Mouse (Mus musculus) hindbrain, embryonic 16.5 days (tissue): ENCODE data around the gene Nol4l. TPM values are rescaled to one million over a fixed set of nuclear protein-coding genes. Genes with fewer than 3 reads are reported as not detected.

Experiments used
- ATAC-seq: fragments of 200-750 bp; cut with Nextera tagmentation; 2 replicates; pipeline ENCODE4 v1.8.0; 2017; ENCODE audit warnings: moderate TSS enrichment, moderate library complexity
- H3K27ac ChIP-seq: fragments of 300-500 bp; sonication (generic); 2 replicates; pipeline ENCODE4 v1.5.1; 2014; ENCODE audit warnings: low read depth, mild to moderate bottlenecking, control low read depth, low read length, moderate library complexity
- H3K27me3 ChIP-seq: fragments of 300-500 bp; sonication (generic); replicated peaks from 2 replicates; pipeline ENCODE4 v1.6.1; 2014; ENCODE audit warnings: low read length; ENCODE audit not compliant: control insufficient read depth, insufficient read depth
- H3K36me3 ChIP-seq: fragments of 300-500 bp; sonication (generic); 2 replicates; pipeline ENCODE4 v1.6.1; 2014; ENCODE audit warnings: mild to moderate bottlenecking, low read length, moderate library complexity, mixed read lengths; ENCODE audit not compliant: control insufficient read depth, insufficient read depth
- H3K4me1 ChIP-seq: fragments of 300-500 bp; sonication (generic); 2 replicates; pipeline ENCODE4 v1.6.1; 2014; ENCODE audit warnings: low read depth, low read length; ENCODE audit not compliant: control insufficient read depth, insufficient read depth
- H3K4me2 ChIP-seq: fragments of 300-500 bp; sonication (generic); 2 replicates; pipeline ENCODE4 v1.6.1; 2014; ENCODE audit warnings: mild to moderate bottlenecking, low read length, control low read depth, moderate library complexity
- H3K4me3 ChIP-seq: fragments of 300-500 bp; sonication (generic); 2 replicates; pipeline ENCODE4 v1.5.1; 2014; ENCODE audit warnings: mild to moderate bottlenecking, low read length, control low read depth, moderate library complexity
- H3K9ac ChIP-seq: fragments of 300-500 bp; sonication (generic); 2 replicates; pipeline ENCODE4 v1.6.1; 2014; ENCODE audit warnings: low read depth, mild to moderate bottlenecking, control low read depth, low read length, moderate library complexity
- H3K9me3 ChIP-seq: fragments of 300-500 bp; sonication (generic); 2 replicates; pipeline ENCODE4 v1.6.1; 2014; ENCODE audit warnings: mild to moderate bottlenecking, low read length, moderate library complexity; ENCODE audit not compliant: control insufficient read depth
- WGBS: fragments of 180-500 bp; shearing (Covaris S2); extraction: QIAGEN DNeasy Blood & Tissue Kit; methylation state at CpG from one replicate; pipeline ENCODE4 v1.1.7; 2014; 5-methylcytosine and 5-hydroxymethylcytosine counted together
- polyA plus RNA-seq: library from polyadenylated mRNA; unstranded; fragments of >200 nt; fragmentation: Nextera tagmentation; extraction: Ambion mirVana; gene quantifications from 2 replicates; pipeline ENCODE4 v1.2.1, GENCODE M21; 2015

The Nol4l gene
- polyA plus RNA-seq, 1 experiment from 2014 or later, result 33.7 TPM

DNA sequence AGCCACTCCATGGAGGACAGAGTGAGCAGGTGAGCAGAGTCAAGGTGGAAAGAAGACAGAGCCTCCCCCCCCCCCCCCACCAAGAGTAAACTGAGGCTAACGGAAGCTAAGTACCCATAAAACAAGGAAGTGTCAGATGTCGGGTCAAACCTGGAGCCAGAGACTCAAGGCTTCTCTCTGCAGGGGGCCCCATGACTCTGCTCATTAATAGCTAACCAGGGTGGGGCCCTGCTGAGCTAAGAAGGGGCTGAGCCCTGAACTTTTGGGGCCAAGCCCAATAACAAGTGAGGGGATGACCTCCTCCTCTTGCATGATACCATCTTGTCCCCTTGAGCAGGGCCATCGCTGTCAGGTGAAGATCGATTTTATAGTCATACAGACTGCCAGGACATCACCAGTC is 17.2 kb upstream of the Nol4l start:
- Histone ChIP-seq H3K4me3 (no peak overlapping the region), H3K36me3 (no peaks in the 10 kb centered on the region), H3K4me2 (no peak overlapping the region), H3K9me3 (no peaks in the 10 kb centered on the region), H3K27me3 (no peaks in the 10 kb centered on the region), H3K27ac (no peak overlapping the region), H3K4me1 (peaks cover 24% of the 10 kb centered on the region), H3K9ac (no peak overlapping the region)
- no peak for ATAC-seq
- WGBS, result 73% methylated on average over 3 of the region's 4 CpGs

DNA sequence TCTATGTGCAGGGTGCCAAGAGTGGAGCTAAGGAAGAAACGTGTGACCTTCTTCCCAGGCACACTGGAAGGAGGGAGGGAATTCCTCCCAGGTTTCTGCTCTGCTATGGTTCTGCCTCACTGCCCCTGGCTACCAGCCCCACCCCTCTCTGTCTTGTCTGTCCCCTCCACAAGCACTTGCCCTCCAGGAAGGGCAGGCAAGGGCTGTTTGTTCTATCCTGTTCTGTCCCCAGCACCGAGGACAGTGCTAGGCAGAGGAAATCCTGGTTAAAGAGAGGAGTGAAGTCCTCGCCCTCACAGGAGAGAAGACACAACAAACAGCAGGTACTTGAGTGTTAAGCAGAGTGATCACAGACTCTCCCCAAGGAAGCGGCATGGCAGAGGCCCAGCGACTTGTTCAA is 16.7 kb upstream of the Nol4l start:
- H3K4me1 ChIP-seq, result peaks cover 24% of the 10 kb centered on the region
- H3K36me3 ChIP-seq, result no peaks in the 10 kb centered on the region
- H3K9me3 ChIP-seq, result no peaks in the 10 kb centered on the region
- no peak overlapping the region for H3K4me2 ChIP-seq
- WGBS, result 38% methylated on average over 5 of the region's 5 CpGs
- no peaks in the 10 kb centered on the region for H3K27me3 ChIP-seq
- H3K9ac ChIP-seq, result no peak overlapping the region
- ATAC-seq, result no peak
- H3K4me3 ChIP-seq, result no peak overlapping the region
- H3K27ac ChIP-seq, result no peak overlapping the region

DNA sequence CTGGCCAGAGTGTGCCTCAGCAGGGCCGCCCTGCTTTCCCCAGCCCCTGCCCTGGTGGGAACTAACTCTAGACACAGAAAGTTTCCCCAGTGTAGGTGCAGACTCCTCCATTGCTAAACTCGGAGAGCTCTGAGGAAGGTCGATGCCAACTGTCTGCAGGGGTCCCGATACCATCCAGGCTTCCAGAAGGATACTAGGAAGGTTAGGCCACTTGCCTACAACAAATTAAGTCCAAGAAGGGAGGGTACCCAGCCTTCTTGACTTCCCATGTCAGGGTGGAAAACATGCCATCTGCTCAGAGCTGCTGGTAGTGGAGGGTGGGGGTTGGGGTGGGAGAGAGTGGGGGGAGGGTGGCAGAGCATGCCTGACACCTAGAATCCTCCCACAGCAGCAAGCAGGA is 15.0 kb upstream of the Nol4l start:
- 71% methylated on average over 4 of the region's 4 CpGs for WGBS
- ATAC-seq, result no peak; the same call in 1 of the 2 replicates
- H3K4me2 ChIP-seq, result no peak overlapping the region

DNA sequence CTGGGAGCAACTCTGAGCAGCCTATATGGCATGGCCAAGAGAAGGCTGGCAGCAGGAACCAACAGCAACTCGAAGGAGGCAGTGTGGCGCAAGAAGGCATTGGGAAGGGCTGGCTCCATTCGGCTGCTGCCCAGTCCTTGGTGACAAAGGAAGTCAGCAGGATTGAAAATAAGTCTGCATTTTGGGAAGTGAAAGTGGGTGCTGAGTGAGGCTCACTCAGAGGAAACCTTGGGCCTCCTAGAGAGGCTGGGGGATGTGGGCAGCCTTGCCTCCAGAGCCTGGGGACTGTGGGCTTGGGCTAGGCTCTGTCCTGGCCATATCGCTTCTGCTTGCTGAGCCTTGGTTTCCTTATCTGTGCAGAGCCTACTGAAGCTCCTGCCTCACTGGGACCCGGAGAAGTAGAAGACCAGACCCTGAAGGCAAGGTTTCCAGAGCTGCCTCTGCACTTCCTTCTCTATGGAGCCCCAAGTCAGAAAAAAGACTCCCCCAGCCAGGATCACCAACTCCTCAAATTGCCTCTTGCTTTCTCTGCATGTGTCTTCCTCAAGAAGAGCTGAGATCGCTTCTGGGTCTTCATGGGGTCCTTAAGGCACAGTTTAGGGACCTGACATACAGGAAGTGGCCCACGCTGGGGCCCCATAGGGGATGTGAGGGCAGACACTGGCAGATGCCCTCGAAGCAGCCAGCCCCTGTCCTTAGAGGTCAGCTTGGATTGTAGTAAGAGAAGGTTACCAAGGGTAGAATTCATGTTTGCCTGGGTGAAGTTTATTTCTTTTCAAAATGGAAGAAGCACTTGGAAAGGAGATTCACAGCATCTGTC is 14.3 kb upstream of the Nol4l start:
- H3K4me1 ChIP-seq, result peaks cover 23% of the 10 kb centered on the region
- H3K4me2 ChIP-seq, result no peak overlapping the region
- H3K9me3 ChIP-seq, result no peaks in the 10 kb centered on the region
- no peaks in the 10 kb centered on the region for H3K36me3 ChIP-seq
- no peak overlapping the region for H3K4me3 ChIP-seq
- no peak overlapping the region for H3K27ac ChIP-seq
- H3K9ac ChIP-seq, result no peak overlapping the region
- H3K27me3 ChIP-seq, result no peaks in the 10 kb centered on the region
- no peak for ATAC-seq
- 82% methylated on average over 8 of the region's 8 CpGs for WGBS

More for the DNA sequence above, 15.0 kb upstream of the Nol4l start:
- Histone ChIP-seq H3K27me3 (no peaks in the 10 kb centered on the region), H3K4me3 (no peak overlapping the region), H3K9ac (no peak overlapping the region), H3K9me3 (no peaks in the 10 kb centered on the region), H3K4me1 (peaks cover 24% of the 10 kb centered on the region), H3K27ac (no peak overlapping the region), H3K36me3 (no peaks in the 10 kb centered on the region)

DNA sequence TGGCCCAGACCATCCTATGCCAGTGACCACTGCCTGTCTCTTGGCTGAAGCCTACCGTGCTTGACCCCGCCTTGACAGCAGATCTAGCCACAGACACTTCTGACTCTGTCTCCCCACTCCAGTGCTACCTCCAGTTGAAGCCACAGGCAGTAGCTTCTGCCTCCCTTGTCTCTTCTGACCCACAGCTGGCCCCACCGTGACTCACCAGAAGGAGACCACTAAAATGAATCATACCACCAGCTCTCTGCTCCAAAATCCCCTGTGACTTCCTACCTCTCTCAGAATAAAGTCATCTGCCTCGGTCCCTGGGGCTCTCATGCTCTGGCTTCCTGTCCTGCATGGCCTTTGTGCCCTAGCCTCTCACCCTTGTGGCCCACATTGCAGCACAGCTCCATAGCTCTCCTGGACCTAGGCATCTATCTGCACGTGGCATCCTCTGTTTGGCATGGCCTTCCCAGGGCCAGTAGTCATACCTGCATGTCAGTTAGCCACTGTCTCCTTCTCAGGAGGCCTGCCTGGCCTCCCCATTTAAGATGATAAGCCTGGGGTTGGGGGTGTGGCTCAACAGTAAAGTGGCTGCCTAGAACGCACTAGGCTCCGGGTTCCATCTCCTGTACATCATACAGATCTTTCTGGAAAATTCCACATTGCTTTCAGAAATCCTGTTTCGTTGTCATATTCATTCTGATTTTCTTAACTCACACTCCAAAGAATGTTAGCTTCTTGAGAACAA is 13.3 kb upstream of the Nol4l start:
- no peaks in the 10 kb centered on the region for H3K9me3 ChIP-seq
- H3K4me1 ChIP-seq, result peaks cover 13% of the 10 kb centered on the region
- ATAC-seq, result no peak
- no peak overlapping the region for H3K27ac ChIP-seq
- no peaks in the 10 kb centered on the region for H3K36me3 ChIP-seq
- no peaks in the 10 kb centered on the region for H3K27me3 ChIP-seq
- H3K4me3 ChIP-seq, result no peak overlapping the region
- no peak overlapping the region for H3K9ac ChIP-seq
- WGBS, result 86% methylated on average over 8 of the region's 8 CpGs
- no peak overlapping the region for H3K4me2 ChIP-seq

DNA sequence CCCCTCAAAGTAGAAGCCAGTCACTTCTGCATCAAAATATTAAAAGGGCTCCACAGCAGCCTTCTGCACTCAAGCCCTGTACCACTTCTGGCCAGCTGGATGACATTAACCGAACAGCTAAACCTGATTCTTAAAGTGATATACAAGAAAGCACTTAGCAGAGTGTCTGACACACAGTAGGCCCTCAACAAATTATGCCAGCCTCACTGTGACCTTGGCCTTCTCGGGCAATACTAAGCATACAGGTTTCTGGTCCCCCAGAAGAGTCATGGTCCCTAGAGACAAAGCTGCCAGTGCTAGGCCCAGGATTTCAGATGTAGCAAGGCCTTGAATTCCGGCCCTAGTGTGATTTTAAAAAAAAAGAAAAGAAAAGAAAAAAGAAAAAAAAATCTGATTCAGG is 9.1 kb upstream of the Nol4l start:
- H3K27ac ChIP-seq, result no peak overlapping the region
- no peaks in the 10 kb centered on the region for H3K9me3 ChIP-seq
- no peaks in the 10 kb centered on the region for H3K27me3 ChIP-seq
- no peak overlapping the region for H3K9ac ChIP-seq
- H3K36me3 ChIP-seq, result no peaks in the 10 kb centered on the region
- no peak overlapping the region for H3K4me2 ChIP-seq
- no peak for ATAC-seq
- 86% methylated on average over 3 of the region's 3 CpGs for WGBS
- H3K4me1 ChIP-seq, result no peaks in the 10 kb centered on the region
- H3K4me3 ChIP-seq, result no peak overlapping the region

DNA sequence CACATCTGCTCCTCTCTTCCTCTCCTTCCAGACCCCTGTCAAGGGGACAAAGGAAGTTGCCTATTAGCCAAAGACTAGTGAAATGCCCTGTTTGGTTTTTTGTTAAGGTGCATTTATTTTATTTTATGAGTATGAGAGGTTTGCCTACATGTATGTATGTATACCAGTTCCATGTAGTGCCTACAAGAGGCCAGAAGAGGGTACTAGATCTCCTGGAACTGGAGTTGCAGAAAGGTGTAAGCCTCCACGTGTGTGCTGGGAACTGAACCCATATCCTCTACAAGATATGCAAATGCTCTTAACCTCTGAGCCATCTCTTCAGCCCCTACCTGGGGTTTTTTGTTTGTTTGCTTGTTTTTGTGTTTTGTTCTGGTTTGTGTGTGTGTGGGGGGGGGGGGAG is 4.2 kb upstream of the Nol4l start:
- H3K4me3 ChIP-seq, result no peak overlapping the region
- no peaks in the 10 kb centered on the region for H3K36me3 ChIP-seq
- H3K9ac ChIP-seq, result no peak overlapping the region
- ATAC-seq, result no peak
- no peak overlapping the region for H3K4me2 ChIP-seq
- H3K27me3 ChIP-seq, result no peaks in the 10 kb centered on the region
- no peak overlapping the region for H3K27ac ChIP-seq
- WGBS, result 59% methylated on average over 1 of the region's 1 CpGs
- H3K9me3 ChIP-seq, result no peaks in the 10 kb centered on the region
- peaks cover 4% of the 10 kb centered on the region for H3K4me1 ChIP-seq

DNA sequence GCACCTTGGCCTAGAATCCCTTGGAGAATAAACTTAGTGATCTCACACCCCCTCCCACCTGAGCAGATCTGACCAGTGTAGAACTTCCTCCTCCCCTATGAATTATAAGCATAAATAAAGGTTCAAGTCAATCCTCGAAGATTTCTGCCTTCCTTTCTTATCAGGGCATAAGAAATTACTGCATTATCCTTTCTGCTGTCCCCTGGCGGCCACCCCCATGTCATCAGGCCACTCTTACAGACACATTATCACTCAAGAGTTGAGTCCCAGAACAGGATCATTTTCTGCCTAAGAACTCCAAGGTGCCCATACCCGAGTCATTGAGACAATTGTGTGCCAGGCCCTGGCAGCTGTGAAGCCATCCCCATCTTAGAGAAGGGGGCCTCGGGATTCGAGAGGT is 1.2 kb upstream of the Nol4l start:
- H3K4me1 ChIP-seq, result peaks cover 19% of the 10 kb centered on the region
- no peak overlapping the region for H3K27ac ChIP-seq
- no peak overlapping the region for H3K9ac ChIP-seq
- ATAC-seq, result no peak
- no peak overlapping the region for H3K4me3 ChIP-seq
- no peaks in the 10 kb centered on the region for H3K36me3 ChIP-seq
- no peak overlapping the region for H3K4me2 ChIP-seq
- no peaks in the 10 kb centered on the region for H3K9me3 ChIP-seq
- 57% methylated on average over 5 of the region's 5 CpGs for WGBS
- no peaks in the 10 kb centered on the region for H3K27me3 ChIP-seq

DNA sequence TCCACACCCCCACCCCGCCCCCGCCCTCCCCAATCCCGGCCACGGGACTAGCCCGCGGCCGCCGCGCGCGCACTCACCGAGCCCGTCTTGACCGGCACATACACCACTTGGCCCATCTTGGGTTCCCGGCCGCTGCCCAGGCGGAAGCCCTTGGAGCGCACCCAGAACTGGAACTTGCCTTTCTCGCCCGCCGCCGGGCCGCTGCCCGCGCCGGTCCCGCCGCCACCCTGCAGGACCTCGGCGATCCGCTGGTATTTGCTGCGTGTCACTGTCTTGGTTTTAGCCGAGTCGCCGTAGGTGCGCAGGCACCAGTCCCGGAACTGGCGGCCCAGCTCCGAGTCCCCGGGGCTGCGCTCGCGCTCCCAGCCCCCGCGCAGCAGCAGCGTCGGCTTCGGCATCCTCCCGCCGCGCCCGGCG is 398 bp downstream of the Nol4l start:
- no peaks in the 10 kb centered on the region for H3K9me3 ChIP-seq
- peak overlapping the region; percentile 87 for H3K27ac ChIP-seq
- H3K4me2 ChIP-seq, result peak overlapping the region; percentile 93
- H3K9ac ChIP-seq, result peak overlapping the region; percentile 91
- H3K27me3 ChIP-seq, result no peaks in the 10 kb centered on the region
- WGBS, result 0% methylated on average over 49 of the region's 53 CpGs
- peak; percentile 8 for ATAC-seq
- peak overlapping the region; percentile 66 for H3K4me3 ChIP-seq
- no peaks in the 10 kb centered on the region for H3K36me3 ChIP-seq
- peaks cover 23% of the 10 kb centered on the region for H3K4me1 ChIP-seq
